Mouse (Mus musculus) B cell, adult (primary cell): Measurements from ENCODE around the gene Gm8369. TPM values are rescaled to one million over a fixed set of nuclear protein-coding genes. Genes with fewer than 3 reads are reported as not detected.

Experiments
- total RNA-seq: library from RNA; stranded (reverse); gene quantifications from 4 replicates; pipeline ENCODE4 v1.2.4, GENCODE M21; 2023; ENCODE audit not compliant: inconsistent age

Gm8369 gene
- 189 to 234 TPM (median 225 TPM) in 4 replicates for total RNA-seq

DNA sequence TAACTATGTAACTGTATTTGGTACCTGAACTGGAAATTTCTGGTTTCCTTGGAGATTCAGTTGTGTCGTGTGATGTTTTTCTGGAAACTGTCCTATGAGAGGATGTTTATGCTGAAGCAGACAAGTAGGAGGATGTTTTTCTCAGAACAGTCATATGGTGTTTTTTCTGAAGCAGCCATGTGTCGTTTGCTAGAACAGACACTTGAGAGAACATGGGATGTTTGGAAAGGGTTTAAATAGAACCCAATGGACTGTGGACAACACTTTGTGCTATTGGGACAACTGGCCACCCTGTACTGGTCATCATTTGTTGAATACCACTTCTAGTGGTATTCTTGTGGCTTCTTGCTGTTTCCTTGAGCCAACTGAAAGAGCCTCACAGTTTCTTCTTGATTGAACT, at the start of gene Gm8369:
TSS of gene Gm8369 (plus strand) at position 193 of the 400 bp plus-strand sequence.

DNA sequence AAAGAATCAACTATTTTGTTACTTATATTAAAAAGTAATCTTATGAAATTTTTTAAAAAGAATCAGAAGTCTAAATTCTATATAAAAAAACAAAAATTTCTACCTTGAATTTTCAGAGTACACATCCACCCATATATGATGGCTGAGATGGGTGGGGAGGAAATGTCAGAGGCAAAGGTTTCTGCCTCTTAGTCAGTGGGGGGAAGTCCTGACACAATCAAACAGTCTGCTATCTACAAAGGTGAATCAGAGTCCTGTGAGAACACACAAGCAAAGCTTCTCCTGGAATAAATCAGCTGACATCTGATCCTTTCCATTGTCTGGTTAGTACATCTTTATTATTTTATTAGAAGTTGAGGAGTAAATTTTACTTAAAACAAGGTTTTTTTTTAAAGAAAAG, 42.4 kb upstream of the Gm8369 start, which contains the start of gene Ms4a4b:
TSS of gene Ms4a4b (plus strand) at position 216 of the 400 bp plus-strand sequence.

DNA sequence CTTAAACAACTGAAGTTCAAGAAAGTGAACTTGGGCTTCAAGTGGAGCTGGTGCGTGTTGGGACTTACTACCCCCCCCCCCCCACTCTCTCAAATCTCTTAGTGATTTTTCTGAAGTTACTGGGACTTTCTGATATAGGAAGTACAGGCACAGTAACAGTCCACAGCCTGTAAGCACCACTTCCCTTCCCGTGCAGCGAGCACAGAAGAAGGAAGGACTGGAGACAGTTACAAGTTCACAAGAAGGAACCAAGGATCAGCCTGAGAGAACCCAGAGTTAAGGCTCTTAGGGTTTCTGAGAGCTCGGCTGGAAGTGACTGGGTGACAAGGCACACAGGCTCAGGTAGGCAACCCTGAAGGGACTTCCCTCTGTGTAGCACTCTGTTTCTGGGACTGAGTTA, 16.5 kb upstream of the Gm8369 start, which contains the start of gene Ms4a6c:
TSS of gene Ms4a6c (plus strand) at position 152 of the 400 bp plus-strand sequence.

DNA sequence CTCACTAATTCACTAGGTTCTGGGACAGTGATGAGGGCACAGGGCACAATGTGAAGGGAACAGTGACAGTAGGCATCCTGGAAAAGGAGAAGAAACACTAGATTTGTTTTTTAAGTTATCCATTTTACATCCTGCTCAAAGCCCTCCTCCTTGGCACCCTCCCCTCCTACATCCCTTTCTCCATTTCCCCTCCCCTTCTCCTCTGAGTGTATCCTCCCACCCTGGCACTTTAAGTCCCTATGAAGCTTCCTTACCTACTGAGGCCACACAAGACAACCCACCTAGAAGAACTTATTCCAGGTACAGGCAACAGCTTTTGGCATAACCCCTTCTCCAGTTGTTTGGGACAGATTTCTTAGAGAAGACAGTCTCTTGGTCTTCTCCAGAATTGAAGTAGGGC, 30.5 kb downstream of the Gm8369 start, which contains the start of gene Ms4a6b:
TSS of gene Ms4a6b (plus strand) at position 267 of the 400 bp plus-strand sequence.

DNA sequence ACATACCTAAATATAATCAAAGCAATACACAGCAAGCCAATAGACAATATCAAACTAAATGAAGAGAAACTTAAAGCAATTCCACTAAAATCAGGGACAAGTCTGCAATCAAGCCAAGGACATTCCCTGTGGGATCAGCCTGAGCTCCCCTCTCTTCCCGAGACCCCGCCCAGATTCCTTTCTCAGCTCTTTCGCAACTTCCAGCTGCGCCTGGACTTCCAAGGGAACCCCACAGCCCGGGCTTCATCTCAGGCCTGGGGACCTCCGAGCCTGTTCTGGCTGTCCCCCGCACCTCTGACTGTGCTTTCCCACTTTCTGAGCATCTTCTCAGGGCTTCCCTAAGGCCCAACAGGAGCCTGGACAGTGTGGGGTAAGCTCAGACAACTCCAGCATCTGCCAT, 50.9 kb downstream of the Gm8369 start, which contains the start of gene Ms4a4d:
TSS of gene Ms4a4d (plus strand) at position 209 of the 400 bp plus-strand sequence.

Other genes with a start within 250 kb of the Gm8369 start
- gene Ms4a1, start 219.7 kb upstream of the Gm8369 start, total RNA-seq, result 698 to 773 TPM (median 771 TPM) in 4 replicates
- not detected in 4 replicates for gene Ms4a5, start 202.1 kb upstream of the Gm8369 start, total RNA-seq
- 0.45 to 0.80 TPM (median 0.62 TPM) in 4 replicates for gene Ms4a14, start 171.5 kb upstream of the Gm8369 start, total RNA-seq
- 1.4 to 3.6 TPM (median 1.9 TPM) in 4 replicates for gene Ms4a7, start 149.8 kb upstream of the Gm8369 start, total RNA-seq
- 1.7 to 3.0 TPM (median 2.1 TPM) in 4 replicates for gene Ms4a4a, start 110.4 kb upstream of the Gm8369 start, total RNA-seq
- gene Ms4a4c, start 81.2 kb upstream of the Gm8369 start, total RNA-seq, result 171 to 202 TPM (median 193 TPM) in 4 replicates
- 19.0 to 28.4 TPM (median 21.9 TPM) in 4 replicates for gene Ms4a4b, start 42.4 kb upstream of the Gm8369 start, total RNA-seq
- gene Ms4a6c, start 16.6 kb upstream of the Gm8369 start, total RNA-seq, result 17.6 to 21.8 TPM (median 20.2 TPM) in 4 replicates
- 75.6 to 97.7 TPM (median 82.5 TPM) in 4 replicates for gene Ms4a6b, start 30.6 kb downstream of the Gm8369 start, total RNA-seq
- gene Ms4a4d, start 50.9 kb downstream of the Gm8369 start, total RNA-seq, result 0.32 to 0.48 TPM (median 0.45 TPM) in 3 of 4 replicates, not detected in the other
- 2.6 to 4.4 TPM (median 2.8 TPM) in 4 replicates for gene Ms4a6d, start 118.9 kb downstream of the Gm8369 start, total RNA-seq
- gene Ms4a2, start 137.8 kb downstream of the Gm8369 start, total RNA-seq, result not detected in 4 replicates
- not detected in 4 replicates for gene Ms4a3, start 154.9 kb downstream of the Gm8369 start, total RNA-seq
- gene Oosp2, start 174.6 kb downstream of the Gm8369 start, total RNA-seq, result 1.3 TPM in 1 of 4 replicates, not detected in the others
- gene Oosp1, start 205.2 kb downstream of the Gm8369 start, total RNA-seq, result 0.72 to 2.3 TPM (median 1.8 TPM) in 4 replicates
- not detected in 4 replicates for gene Oosp3, start 211.1 kb downstream of the Gm8369 start, total RNA-seq